Mouse (Mus musculus) layer of hippocampus, postnatal 25 days (tissue): ENCODE results near the gene Man2b1. TPM values are rescaled to one million over a fixed set of nuclear protein-coding genes. Genes with fewer than 3 reads are reported as not detected.
A peak's percentile ranks its signal among the peaks of the same experiment; 100 is the strongest.

Experiments
- DNase-seq, 2 experiments: peaks; one replicate each; pipeline ENCODE4 v3.0.0; 2022; ENCODE audit warnings: mixed read lengths in 2 of 2, low spot score in 1 of 2; ENCODE audit errors: extremely low spot score in 1 of 2
- total RNA-seq, 2 experiments: library from RNA; stranded (reverse); gene quantifications; 2 replicates each; pipeline ENCODE4 v1.2.3; 2021

The Man2b1 gene
- total RNA-seq = 10 to 100 TPM; 36.1 to 41.8 TPM

- peak; percentile 67 for DNase-seq
Measured at GRCm38 (mm10) chr8:85083108-85083813, at the start of gene Man2b1. TSS of gene Man2b1 (plus strand) at chr8:85083270.

GRCm38 (mm10) chr8:85033867-85034266 is 49.2 kb upstream of the Man2b1 start:
- no peak for DNase-seq

- DNase-seq = peak in 1 of 2 experiments; percentile 64
Measured at GRCm38 (mm10) chr8:85034764-85035163, 48.3 kb upstream of the Man2b1 start.

DNA sequence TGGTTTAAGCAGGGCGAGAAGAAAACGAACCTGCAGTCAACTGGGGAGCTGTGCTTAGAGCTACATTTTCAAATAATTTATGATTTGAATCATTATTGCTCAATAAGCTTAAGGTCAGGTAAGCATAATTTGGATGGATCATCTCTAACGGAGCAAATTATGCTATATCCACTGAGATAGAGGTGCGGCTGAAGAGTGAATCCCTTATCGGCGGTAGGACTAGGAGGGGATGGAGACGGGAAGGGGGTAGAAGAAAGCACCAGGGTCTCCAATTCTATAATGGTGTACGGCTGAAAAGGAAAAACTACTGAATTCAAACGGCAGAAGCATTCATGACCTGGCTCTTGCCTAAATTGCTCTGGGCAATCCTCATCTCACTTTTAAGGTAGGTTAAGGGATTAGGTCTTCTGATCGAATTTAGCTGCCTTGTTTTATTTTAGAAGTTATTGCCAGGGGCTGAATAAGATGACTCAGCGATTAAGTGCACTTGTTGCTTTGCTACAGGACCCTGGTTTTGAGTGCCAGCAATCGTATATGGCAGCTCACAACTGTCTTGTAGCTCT is 47.8 kb upstream of the Man2b1 start:
- no peak for DNase-seq

DNA sequence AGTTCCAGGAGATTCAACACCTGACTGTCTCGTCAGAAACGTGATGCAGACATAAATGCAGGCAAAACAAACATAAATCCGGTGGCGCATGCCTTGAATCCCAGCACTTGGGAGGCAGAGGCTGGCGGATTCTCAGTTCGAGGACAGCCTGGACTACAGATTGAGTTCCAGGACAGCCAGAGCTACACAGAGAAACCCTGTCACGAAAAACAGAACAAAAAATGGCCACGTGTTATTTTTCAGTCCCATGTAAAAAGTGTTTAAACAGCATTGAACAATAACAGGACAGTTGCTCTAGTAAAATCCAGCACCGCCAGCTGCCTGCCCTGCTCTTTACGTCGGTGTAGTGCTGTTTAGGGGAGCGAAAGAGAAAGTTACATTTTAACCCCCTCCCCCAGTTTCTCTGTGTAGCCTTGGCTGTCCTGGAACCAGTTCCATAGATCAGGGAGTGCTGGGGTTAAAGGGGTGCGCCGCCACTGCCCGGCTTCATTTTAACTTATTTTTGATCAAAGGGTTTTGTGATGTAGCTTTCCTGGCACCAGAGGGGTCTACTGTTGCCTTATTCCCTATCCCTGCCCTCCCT is 47.3 kb upstream of the Man2b1 start:
- DNase-seq = no peak

GRCm38 (mm10) chr8:85036381-85036717 is 46.7 kb upstream of the Man2b1 start:
- peak in 1 of 2 experiments; percentile 53 for DNase-seq

DNA sequence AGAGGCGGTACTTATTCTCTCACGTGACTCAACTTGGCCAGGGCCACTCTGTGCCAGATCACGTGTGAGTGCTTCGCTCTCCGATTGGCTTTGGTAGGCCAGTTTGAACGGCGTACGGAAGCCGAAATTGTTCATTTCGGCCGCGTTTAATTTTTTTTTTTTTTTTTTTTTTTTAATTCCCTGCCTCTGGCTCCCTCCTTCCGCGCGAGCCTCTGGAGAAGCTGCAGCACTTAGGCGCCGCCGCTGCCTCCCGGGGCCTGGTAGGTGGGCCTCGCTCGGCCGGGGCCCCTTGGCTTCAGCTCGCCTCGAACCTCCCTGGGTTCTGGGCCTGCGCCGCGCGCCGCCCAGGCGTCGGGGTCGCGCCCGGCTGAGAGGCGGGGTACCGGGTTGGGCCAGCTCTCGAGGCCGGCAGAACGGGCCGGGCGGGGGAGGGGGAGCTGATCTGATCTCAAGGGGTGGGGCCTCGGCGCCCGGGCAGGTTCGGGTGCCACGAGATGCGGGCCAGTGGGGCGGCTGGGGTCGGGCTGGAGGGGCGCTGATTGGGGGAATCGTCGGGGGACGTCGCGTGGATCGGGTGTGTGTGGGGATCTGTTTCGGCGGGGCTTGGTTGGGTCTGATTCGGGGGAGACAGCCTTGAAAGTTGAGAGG is 46.2 kb upstream of the Man2b1 start, which contains the start of gene Tnpo2:
TSS of gene Tnpo2 (plus strand) at position 198 of the 648 bp plus-strand sequence.
- peak; percentile 73 to 78 for DNase-seq

DNA sequence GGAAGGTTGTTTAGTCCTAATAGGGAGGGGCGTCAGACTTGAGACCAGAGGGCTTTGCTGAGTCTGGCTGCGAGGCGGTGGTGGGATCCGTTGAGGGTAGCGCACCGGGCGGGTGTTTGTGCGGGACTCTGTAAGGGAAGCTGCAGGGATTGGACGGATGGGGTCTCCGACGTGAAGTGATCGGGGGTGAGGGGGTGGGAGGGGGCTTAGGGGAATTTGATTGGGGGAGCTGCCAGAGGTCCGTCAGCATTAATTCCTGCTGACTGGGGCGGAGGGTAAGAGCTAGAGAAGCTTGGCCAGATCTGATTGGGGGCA is 45.7 kb upstream of the Man2b1 start:
- no peak for DNase-seq

- peak; percentile 43 to 46 for DNase-seq
Measured at GRCm38 (mm10) chr8:85037681-85038531, 45.2 kb upstream of the Man2b1 start.

DNA sequence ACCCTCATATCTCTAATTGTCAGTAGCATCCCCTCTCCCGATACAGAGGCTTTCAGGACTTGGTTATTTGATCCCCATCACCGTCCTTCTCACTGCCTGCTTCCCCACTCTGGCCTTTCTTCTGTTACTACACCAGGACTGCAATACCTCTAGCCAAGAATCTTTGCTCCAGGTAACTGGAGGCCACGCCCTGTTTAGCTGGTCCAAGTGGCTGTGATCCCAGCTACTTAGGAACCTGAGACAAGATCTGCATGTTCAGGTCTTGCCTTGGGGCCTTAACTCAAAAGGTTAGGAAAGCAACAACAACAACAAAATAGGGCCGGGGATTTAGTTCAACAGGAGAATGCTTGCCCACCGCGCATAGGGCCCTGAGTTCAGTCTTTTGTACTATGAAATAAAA is 39.5 kb upstream of the Man2b1 start:
- no peak for DNase-seq

DNA sequence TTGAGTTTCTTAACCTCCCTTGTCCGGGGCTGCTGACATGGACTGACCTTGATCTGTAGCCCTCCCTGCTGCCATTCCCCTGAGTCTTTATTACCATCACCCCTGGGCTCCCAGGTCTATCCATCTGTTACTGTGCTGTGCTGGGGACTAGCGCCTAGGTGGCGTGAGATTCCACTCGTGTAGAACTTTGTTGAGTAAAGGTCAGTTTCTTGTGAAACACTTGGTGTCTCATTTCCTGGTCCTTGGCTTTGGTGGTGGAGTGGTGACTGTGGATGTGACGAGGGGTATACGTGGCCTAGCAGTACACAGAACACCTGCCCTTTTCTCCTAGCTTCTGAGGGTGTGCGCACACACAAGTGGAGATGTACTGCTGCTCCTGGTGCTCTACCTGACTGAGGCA is 25.7 kb upstream of the Man2b1 start:
- no peak for DNase-seq

DNA sequence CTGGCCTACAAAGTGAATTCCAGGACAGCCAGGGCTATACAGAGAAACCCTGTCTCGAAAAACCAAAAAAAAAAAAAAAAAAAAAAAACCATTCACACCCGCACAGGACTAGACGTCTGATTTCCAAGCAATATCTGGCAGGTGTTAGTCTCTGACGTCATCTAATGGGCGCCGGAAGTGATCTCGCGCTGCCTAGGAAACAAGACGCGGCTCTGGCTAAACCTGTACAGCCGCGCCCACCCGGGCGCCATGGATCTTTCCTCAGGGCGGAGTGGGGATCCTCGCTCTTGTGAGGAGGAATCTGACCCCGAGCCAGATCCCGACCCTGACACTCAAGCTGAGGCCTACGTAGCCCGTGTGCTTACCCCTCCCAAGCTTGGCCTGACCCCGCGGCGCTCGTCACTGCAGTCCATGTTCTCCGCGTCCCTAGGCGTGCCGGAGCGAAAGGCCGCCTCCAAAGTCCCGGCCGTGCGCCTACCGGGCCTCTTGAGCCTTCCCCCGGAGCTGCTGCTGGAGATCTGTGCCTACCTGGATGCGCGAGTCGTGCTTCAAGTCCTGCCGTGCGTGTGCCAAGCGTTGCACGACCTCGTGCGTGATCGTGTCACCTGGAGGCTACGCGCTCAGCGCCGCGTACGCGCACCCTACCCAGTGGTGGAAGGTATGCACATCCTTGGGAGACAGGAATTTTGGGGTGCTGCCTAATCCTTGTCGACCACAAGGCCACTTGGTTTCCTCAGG is 23.0 kb upstream of the Man2b1 start, which contains the start of gene Fbxw9:
TSS of gene Fbxw9 (plus strand) at position 177 of the 738 bp plus-strand sequence.
- peak; percentile 86 to 89 for DNase-seq

GRCm38 (mm10) chr8:85062603-85063002 is 20.5 kb upstream of the Man2b1 start:
- no peak for DNase-seq

DNA sequence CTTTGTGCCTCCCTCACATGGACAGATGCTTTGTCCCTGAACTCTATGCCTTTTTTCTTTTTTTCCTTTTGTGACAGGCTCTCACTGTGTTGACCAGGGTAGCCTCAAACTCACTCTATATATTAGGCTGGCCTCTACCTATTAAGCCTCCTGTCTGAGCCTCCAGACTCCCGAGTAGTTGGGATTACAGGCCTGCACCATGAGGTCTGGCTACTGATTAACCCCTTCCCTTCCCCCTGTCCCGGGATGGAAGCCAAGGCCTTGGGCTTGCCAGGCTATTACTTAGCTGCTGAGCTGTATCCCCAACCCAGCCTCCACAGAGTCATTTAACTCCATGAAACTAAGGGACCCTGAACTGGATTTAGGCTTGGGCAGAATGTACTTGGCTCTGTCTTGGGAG is 17.9 kb upstream of the Man2b1 start:
- DNase-seq = no peak

DNA sequence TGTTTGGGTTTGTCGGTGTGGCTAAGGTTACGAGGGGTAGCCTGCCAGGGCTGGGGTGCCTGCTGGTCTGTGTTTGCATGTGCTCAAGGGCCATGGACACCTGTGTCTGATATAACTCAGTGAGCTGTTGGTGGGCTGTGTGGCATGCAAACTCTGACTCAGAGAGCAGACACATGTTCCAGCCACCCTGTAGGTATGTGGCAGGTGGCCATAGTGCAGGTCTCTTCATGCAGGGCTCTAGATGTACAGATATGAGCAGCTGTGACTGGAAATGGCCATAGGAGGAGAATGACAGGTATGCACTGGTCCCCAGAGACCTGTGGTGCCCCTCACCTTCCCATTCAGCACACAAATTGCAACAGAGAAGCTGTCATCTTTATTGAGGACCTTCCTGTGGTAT is 15.9 kb upstream of the Man2b1 start:
- DNase-seq = no peak

- no peak for DNase-seq
Measured at GRCm38 (mm10) chr8:85067982-85068381, 15.1 kb upstream of the Man2b1 start, which contains the start of gene Gm5741. TSS of gene Gm5741 (minus strand) at chr8:85067982.

- DNase-seq = no peak
Measured at GRCm38 (mm10) chr8:85071041-85071440, 12.0 kb upstream of the Man2b1 start.

GRCm38 (mm10) chr8:85071514-85072281 is 11.4 kb upstream of the Man2b1 start, which contains the start of gene Dhps:
TSS of gene Dhps (plus strand) at chr8:85071757.
- DNase-seq = peak; percentile 67 to 77

DNA sequence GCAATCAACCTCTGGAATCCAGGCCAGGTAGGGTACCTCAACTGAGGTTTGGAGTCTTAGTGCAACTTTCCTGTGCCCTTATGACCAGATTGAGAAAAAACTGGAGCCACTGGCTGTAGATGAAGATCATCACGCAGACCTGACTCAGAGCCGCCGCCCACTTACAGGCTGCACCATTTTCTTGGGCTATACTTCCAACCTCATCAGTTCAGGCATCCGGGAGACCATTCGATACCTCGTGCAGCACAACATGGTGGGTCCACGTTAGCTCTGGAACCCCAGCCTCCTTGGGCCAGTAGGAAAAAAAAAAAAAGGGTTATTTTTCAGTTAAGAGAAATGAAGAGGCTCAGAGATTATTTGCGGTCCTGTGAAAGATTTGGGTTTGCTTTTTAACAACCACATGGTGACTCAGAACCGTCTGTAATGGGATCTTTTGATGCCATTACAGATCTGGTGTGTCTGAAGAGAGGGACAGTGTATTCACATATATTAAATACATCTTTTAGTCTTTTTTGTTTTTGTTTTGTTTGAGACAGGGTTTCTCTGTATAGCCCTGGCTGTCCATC is 10.6 kb upstream of the Man2b1 start:
- DNase-seq = no peak
